ENCODE assay signal across 15 mouse cellular contexts in genomic region chr17:12461168-12461567, GRCm38 (mm10). TPM values are rescaled to one million over a fixed set of nuclear protein-coding genes. Genes with fewer than 3 reads are reported as not detected.
DNase-seq lines count a peak whose midpoint lies in the region; TF ChIP-seq lines count a peak whose summit lies in the region.
"Had no signal": no experiment of that assay in that cellular context is flagged by ENCODE, and none has a peak within 500 bp of the region (broad histone marks: within the 10 kb centered on the region; RNA-seq: fewer than 3 reads in every experiment).

No protein-coding gene starts in this region.

- peak; percentile 46 for TF ChIP-seq CTCF in layer of hippocampus, adult 2 months (conservative IDR thresholded peaks at IDR 0.05)

- no peak overlapping the region for H3K4me3 ChIP-seq in layer of hippocampus, adult 2 months
- H3K4me3 ChIP-seq: embryonic facial prominence, embryonic 15.5 days; heart, embryonic 13.5 days; limb, embryonic 15.5 days had no signal

- no peak overlapping the region for H3K27ac ChIP-seq in layer of hippocampus, adult 2 months
- H3K27ac ChIP-seq: embryonic facial prominence, embryonic 15.5 days; heart, embryonic 13.5 days; limb, embryonic 15.5 days had no signal

- no peak for DNase-seq in layer of hippocampus, adult 2 months (ENCODE audit: low spot score in 2 of 2)
- no peak for DNase-seq in layer of hippocampus, adult 9-11 months
- peak; percentile 38 for DNase-seq in thymus, postnatal 4 days
- DNase-seq in thymus, postnatal 25 days: no peak
- DNase-seq in R1 (ENCODE audit: low read depth, low spot score): peak; percentile 33
- no peak for DNase-seq in right cerebral cortex, adult 18-20 months
- DNase-seq in gastrocnemius, postnatal 10 days: no peak
- DNase-seq: cerebellum, adult 8-10 months; gastrocnemius, postnatal 36 days; kidney, adult 18-20 months; spleen, adult 18-20 months had no signal

RNA-seq across cellular contexts. Expression of gene Slc22a3, which starts 46.3 kb away (rescaled TPM):
- total RNA-seq in layer of hippocampus, adult 2 months (2021): under 1 TPM; 0.44 to 0.52 TPM
- 1 to 10 TPM; 4.5 to 6.3 TPM for total RNA-seq in gastrocnemius, postnatal 10 days (2021)
- total RNA-seq: monocyte, adult 5-6 weeks had no signal

Comparison
In these comparisons a context has a peak if more than half of its experiments do, and no peak if none do; other contexts are left out.
1. DNase-seq: peak in thymus, postnatal 4 days (single experiment) and R1 (single experiment); none in layer of hippocampus, adult 2 months (0 of 2), layer of hippocampus, adult 9-11 months (single experiment), thymus, postnatal 25 days (single experiment), right cerebral cortex, adult 18-20 months (single experiment) and gastrocnemius, postnatal 10 days (single experiment).